11 mouse cellular contexts compared by ENCODE assay signal in genomic region chr5:111922991-111923701, GRCm38 (mm10).
DNase-seq lines count a peak whose midpoint lies in the region; ATAC-seq and TF ChIP-seq lines count a peak whose summit lies in the region.
"Had no signal": no experiment of that assay in that cellular context is flagged by ENCODE, and none has a peak within 500 bp of the region (broad histone marks: within the 10 kb centered on the region; RNA-seq: fewer than 3 reads in every experiment).

No protein-coding gene starts in this region.

- no peak overlapping the region for H3K27ac ChIP-seq in lung, embryonic 14.5 days (ENCODE audit: low read depth)
- peak overlapping the region; percentile 50 for H3K27ac ChIP-seq in forebrain, embryonic 15.5 days (replicated peaks)

- TF ChIP-seq CTCF in lung, embryonic 14.5 days (IDR thresholded peaks at IDR 0.05; ENCODE audit: low read depth) = peak; percentile 24; the same call in 1 of the 2 replicates

- H3K4me3 ChIP-seq in lung, embryonic 14.5 days (ENCODE audit: low read depth, low read length) = no peak overlapping the region
- no peak overlapping the region for H3K4me3 ChIP-seq in forebrain, embryonic 15.5 days

- H3K27me3 ChIP-seq in lung, embryonic 14.5 days (ENCODE audit: insufficient read depth, low read length) = no peaks in the 10 kb centered on the region
- no peaks in the 10 kb centered on the region for H3K27me3 ChIP-seq in forebrain, embryonic 15.5 days

- intact Hi-C loops in heart, postnatal 36 days (cut with DNase I) = no loop called here
- intact Hi-C loops in heart, postnatal 10 days (cut with DNase I) = no loop called here

- no peaks in the 10 kb centered on the region for H3K9me3 ChIP-seq in lung, embryonic 14.5 days (ENCODE audit: low read depth, low read length)
- no peaks in the 10 kb centered on the region for H3K9me3 ChIP-seq in forebrain, embryonic 15.5 days

- WGBS in lung, embryonic 14.5 days = 29% methylated on average over 18 of the region's 18 CpGs
- 15% methylated on average over 18 of the region's 18 CpGs for WGBS in forebrain, embryonic 15.5 days

- peak; percentile 94 for ATAC-seq in lung, embryonic 14.5 days (ENCODE audit: insufficient read depth)
- ATAC-seq in forebrain, embryonic 15.5 days (replicated peaks) = peak; percentile 93
- ATAC-seq in cerebellum, adult (ENCODE audit: insufficient number of reproducible peaks, low FRiP score, low TSS enrichment) = no peak

- no peaks in the 10 kb centered on the region for H3K36me3 ChIP-seq in lung, embryonic 14.5 days (ENCODE audit: insufficient read depth)
- H3K36me3 ChIP-seq in forebrain, embryonic 15.5 days = no peaks in the 10 kb centered on the region

- 0 out of 2 replicates have a peak overlapping the region, but pooled peaks have one; percentile 7 for H3K4me2 ChIP-seq in lung, embryonic 14.5 days
- no peak overlapping the region for H3K4me2 ChIP-seq in forebrain, embryonic 15.5 days (replicated peaks)

- H3K4me1 ChIP-seq in lung, embryonic 14.5 days (ENCODE audit: insufficient read depth) = 0 out of 2 replicates have a peak, but pooled peaks cover 8% of the 10 kb centered on the region
- peaks cover 33% of the 10 kb centered on the region for H3K4me1 ChIP-seq in forebrain, embryonic 15.5 days

- no peak overlapping the region for H3K9ac ChIP-seq in lung, embryonic 14.5 days
- no peak overlapping the region for H3K9ac ChIP-seq in forebrain, embryonic 15.5 days (replicated peaks)

- DNase-seq in lung, embryonic 14.5 days = peak; percentile 73
- no peak for DNase-seq in lung, postnatal 25 days (ENCODE audit: low spot score)
- peak; percentile 16 to 71 for DNase-seq in lung, postnatal 4 days
- peak; percentile 65 for DNase-seq in retina, postnatal 1 day
- no peak for DNase-seq in heart, postnatal 36 days
- no peak for DNase-seq in heart, postnatal 10 days
- DNase-seq: cerebellum, postnatal 10 days; heart, postnatal 4 days; right cerebral cortex, postnatal 25 days had no signal

Comparison
In these comparisons a context has a peak if more than half of its experiments do, and no peak if none do; other contexts are left out.
1. DNase-seq: peak in lung, embryonic 14.5 days (single experiment), lung, postnatal 4 days (2 of 2) and retina, postnatal 1 day (single experiment); none in lung, postnatal 25 days (single experiment), heart, postnatal 36 days (0 of 2) and heart, postnatal 10 days (0 of 2).